Mouse (Mus musculus) spleen, adult 2 months (tissue): ENCODE data around the gene Hspg2. TPM values are rescaled to one million over a fixed set of nuclear protein-coding genes. Genes with fewer than 3 reads are reported as not detected.
A peak's percentile ranks its signal among the peaks of the same experiment; 100 is the strongest.

Experiments
- DNase-seq, 2 experiments: peaks; one replicate each; pipeline versions ENCODE4 v3.0.0 to v3.0.0-alpha.2; 2012 to 2021; ENCODE audit warnings: low spot score in 2 of 2, low read depth in 1 of 2
- H3K27ac ChIP-seq: fragments of 200-500 bp; 2 replicates; pipeline ENCODE4 v1.5.1; 2012; ENCODE audit warnings: low read length, inconsistent platforms; ENCODE audit not compliant: insufficient read depth
- H3K27me3 ChIP-seq: fragments of 200-500 bp; 2 replicates; pipeline ENCODE4 v1.6.1; 2012; ENCODE audit warnings: mild to moderate bottlenecking, moderate library complexity, low read length, inconsistent platforms; ENCODE audit not compliant: control insufficient read depth, insufficient read depth
- H3K36me3 ChIP-seq: fragments of 200-500 bp; 2 replicates; pipeline ENCODE4 v1.6.1; 2012; ENCODE audit warnings: mild to moderate bottlenecking, low read length, inconsistent platforms; ENCODE audit not compliant: control insufficient read depth, insufficient read depth
- H3K4me1 ChIP-seq: fragments of 200-500 bp; 2 replicates; pipeline ENCODE4 v1.6.1; 2011; ENCODE audit warnings: inconsistent platforms; ENCODE audit not compliant: control insufficient read depth, insufficient read depth, insufficient read length
- H3K4me3 ChIP-seq: fragments of 200-500 bp; 2 replicates; pipeline ENCODE4 v1.5.1; 2011; ENCODE audit warnings: mild to moderate bottlenecking, inconsistent platforms; ENCODE audit not compliant: insufficient read depth, insufficient read length; ENCODE audit errors: extremely low read depth
- CTCF ChIP-seq: fragments of 200-500 bp; IDR thresholded peaks from 2 replicates; pipeline ENCODE4 v1.5.1; 2011; ENCODE audit warnings: mild to moderate bottlenecking, inconsistent platforms; ENCODE audit not compliant: insufficient read depth, insufficient read length, insufficient replicate concordance; ENCODE audit errors: extremely low read depth
- POLR2A ChIP-seq: fragments of 200-500 bp; IDR thresholded peaks from 2 replicates; pipeline ENCODE4 v1.6.1; 2011; ENCODE audit warnings: low read depth, low read length, inconsistent platforms
- WGBS: fragments of 180-500 bp; shearing (Covaris S2); methylation state at CpG from one replicate; pipeline ENCODE4 v1.1.7; 2018; 5-methylcytosine and 5-hydroxymethylcytosine counted together
- polyA plus RNA-seq: library from polyadenylated mRNA; depleted of rRNA; stranded (reverse); fragments of >200 nt; gene quantifications from 2 replicates; pipeline ENCODE4 v1.2.3, GENCODE M21; 2012

Gene Hspg2
- polyA plus RNA-seq, 1 experiment, result 27.0 TPM

GRCm38 (mm10) chr4:137485258-137485960, 16.8 kb downstream of the Hspg2 start:
- no peak overlapping the region for H3K4me3 ChIP-seq
- H3K4me1 ChIP-seq, result no peaks in the 10 kb centered on the region
- H3K27ac ChIP-seq, result 0 out of 2 replicates have a peak overlapping the region, but pooled peaks have one; percentile 9
- no peak for DNase-seq
- WGBS, result 74% methylated on average over 14 of the region's 14 CpGs
- no peaks in the 10 kb centered on the region for H3K36me3 ChIP-seq
- no peaks in the 10 kb centered on the region for H3K27me3 ChIP-seq
- TF ChIP-seq POLR2A (no peak), CTCF (no peak)

GRCm38 (mm10) chr4:137486081-137487014, 17.8 kb downstream of the Hspg2 start:
- DNase-seq, result no peak
- Histone ChIP-seq H3K4me1 (no peaks in the 10 kb centered on the region), H3K27ac (no peak overlapping the region), H3K27me3 (no peaks in the 10 kb centered on the region), H3K36me3 (no peaks in the 10 kb centered on the region), H3K4me3 (no peak overlapping the region)
- TF ChIP-seq POLR2A (no peak), CTCF (no peak)
- WGBS, result 79% methylated on average over 20 of the region's 20 CpGs

- no peak overlapping the region for H3K4me3 ChIP-seq
- H3K4me1 ChIP-seq, result no peaks in the 10 kb centered on the region
- no peak for DNase-seq
- no peak for TF ChIP-seq CTCF
- TF ChIP-seq POLR2A, result no peak
- H3K27me3 ChIP-seq, result no peaks in the 10 kb centered on the region
- peak overlapping the region; percentile 14; the same call in 1 of the 2 replicates for H3K27ac ChIP-seq
- H3K36me3 ChIP-seq, result no peaks in the 10 kb centered on the region
- 59% methylated on average over 10 of the region's 10 CpGs for WGBS
Observed at GRCm38 (mm10) chr4:137487286-137488000, 18.9 kb downstream of the Hspg2 start.

- TF ChIP-seq POLR2A, result no peak
- no peak for TF ChIP-seq CTCF
- Histone ChIP-seq H3K27me3 (no peaks in the 10 kb centered on the region), H3K4me1 (no peaks in the 10 kb centered on the region; the same call in 1 of the 2 replicates), H3K27ac (no peak overlapping the region), H3K4me3 (no peak overlapping the region), H3K36me3 (no peaks in the 10 kb centered on the region)
- DNase-seq, result no peak
- WGBS, result 73% methylated on average over 11 of the region's 11 CpGs
Observed at GRCm38 (mm10) chr4:137488038-137488437, 19.5 kb downstream of the Hspg2 start.

- Histone ChIP-seq H3K27ac (peak overlapping the region; percentile 20; the same call in 1 of the 2 replicates), H3K36me3 (no peaks in the 10 kb centered on the region), H3K27me3 (no peaks in the 10 kb centered on the region), H3K4me3 (no peak overlapping the region), H3K4me1 (peaks cover 3% of the 10 kb centered on the region; the same call in 1 of the 2 replicates)
- WGBS, result 45% methylated on average over 12 of the region's 12 CpGs
- DNase-seq, result no peak
- TF ChIP-seq POLR2A (no peak), CTCF (no peak)
Observed at GRCm38 (mm10) chr4:137488571-137489303, 20.2 kb downstream of the Hspg2 start.

- H3K4me1 ChIP-seq, result peaks cover 13% of the 10 kb centered on the region; the same call in 1 of the 2 replicates
- no peak overlapping the region for H3K4me3 ChIP-seq
- H3K27ac ChIP-seq, result peak overlapping the region; percentile 35; the same call in 1 of the 2 replicates
- H3K27me3 ChIP-seq, result no peaks in the 10 kb centered on the region
- DNase-seq, result no peak
- TF ChIP-seq CTCF (no peak), POLR2A (no peak)
- WGBS, result 52% methylated on average over 8 of the region's 8 CpGs
- no peaks in the 10 kb centered on the region for H3K36me3 ChIP-seq
Observed at GRCm38 (mm10) chr4:137489996-137490395, 21.4 kb downstream of the Hspg2 start.
